Mouse (Mus musculus) left cerebral cortex, adult 9 months (tissue): Measurements from ENCODE around the gene Spdye4c.

Experiments used
- DNase-seq, 2 experiments: peaks; one replicate each; pipeline ENCODE4 v3.0.0; 2022; ENCODE audit warnings: low spot score in 2 of 2

Spdye4c gene

DNA sequence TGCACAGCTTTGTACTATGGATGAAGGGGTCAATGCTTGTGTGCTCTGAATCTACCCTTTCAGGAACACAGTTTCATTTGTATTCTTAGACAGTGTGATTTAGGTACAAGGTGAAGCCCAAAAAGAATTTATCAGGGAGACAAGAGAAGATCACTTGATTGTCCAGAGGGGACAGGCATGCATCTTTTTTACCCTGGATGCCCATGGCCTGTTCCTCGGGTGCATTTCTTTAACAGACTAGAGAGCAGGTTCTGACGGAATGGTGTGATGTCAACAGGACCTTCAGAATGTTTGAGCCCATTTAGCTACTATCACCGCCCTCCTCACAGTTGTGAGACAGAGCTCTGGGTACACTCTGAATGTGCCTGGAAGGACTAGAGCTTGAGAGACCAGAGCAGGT lies at the start of gene Spdye4c:
Gene Spdye4c, plus strand, starts transcription at position 301 of the 400 bp plus-strand sequence.
- no peak for DNase-seq

DNA sequence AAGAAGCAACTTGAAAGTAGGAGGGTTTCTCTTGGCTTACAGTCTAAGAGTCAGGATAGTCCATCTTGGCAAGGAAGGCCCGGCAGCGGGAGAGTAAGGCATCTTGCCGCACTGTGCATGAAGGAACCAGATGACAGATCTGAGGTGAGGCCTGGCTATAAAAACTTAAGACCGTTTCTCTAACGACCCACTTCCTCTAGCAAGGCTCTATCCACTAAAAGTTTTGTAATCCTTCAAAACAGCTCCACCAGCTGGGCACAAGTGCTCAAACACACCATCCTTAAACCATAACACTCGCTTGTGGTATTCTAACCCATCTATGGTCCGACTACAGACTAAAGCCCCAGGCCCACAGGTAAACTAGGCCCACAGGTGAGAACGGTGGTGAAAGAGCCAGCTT lies 47.5 kb upstream of the Spdye4c start:
- DNase-seq = no peak

DNA sequence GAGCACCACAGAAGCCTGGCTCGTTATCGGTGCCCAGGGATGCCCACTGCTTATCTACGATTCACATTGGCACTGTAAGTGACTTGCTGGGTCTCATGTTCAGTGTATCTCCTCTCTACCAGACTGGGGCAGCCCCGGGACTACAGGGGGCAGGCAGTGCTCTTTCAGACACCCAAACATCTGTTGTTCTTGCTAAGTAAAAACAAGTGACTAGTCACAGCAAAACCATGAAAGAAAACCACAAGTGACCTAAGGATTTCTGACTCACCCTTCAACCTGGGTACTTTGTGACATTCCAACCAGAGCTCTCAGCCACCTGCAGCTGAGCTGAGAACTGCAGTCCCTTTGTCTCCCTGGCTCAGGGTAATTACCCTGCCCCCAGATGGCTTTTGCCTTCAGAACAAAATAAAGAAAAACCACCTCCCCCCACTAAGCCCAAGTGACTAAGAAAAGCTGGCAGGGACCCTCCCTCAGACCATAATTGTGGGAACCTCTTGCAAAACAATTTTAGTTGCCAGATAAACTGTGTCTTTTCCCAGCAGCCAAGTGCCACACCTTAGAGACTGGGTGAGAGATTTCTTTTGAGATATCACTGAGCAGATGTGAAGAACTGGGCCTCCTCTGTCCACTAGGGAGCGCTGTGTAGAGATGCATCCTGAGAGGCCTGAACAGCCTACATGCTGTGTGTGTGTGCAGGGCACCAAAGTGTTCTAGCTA lies 46.4 kb upstream of the Spdye4c start:
- no peak for DNase-seq

DNA sequence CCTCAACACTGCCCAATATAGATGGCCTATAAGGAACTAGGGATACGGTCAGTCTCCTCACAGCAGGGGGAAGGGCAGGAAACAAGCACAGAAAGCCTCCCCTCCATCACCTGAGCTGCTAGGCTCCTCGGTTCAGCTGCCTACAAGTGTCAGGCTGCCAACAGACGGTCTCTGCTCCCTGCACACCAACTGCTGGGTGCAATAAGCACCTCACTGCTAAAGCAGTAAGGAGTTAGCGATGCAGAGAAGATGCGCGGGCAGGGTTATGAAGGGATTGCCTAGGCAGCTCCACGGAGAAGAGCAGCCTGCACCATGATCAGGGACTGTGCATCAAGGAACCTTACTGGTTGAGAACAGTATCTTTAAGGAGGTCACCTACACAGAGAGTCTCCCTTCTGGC lies 45.6 kb upstream of the Spdye4c start:
- DNase-seq = no peak

DNA sequence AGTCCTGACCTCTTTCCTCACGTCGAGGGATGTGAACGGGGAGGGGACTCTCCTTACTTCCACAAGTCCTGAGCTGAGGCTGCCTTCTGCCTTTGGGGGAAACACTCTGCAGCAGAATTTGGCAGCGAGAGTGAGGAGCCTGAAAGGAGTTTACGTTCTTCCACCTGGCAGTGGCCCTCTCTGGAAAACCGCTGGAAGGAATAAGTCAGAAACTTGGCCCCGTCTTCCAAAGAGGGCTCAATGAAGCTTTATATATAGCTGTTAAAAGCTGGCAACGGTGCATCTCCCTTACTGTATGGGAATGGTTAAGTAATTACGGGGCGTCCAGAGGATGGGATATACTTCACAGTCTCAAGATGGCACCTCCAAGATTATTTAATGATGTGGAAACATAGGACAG lies 43.9 kb upstream of the Spdye4c start:
- DNase-seq = no peak

DNA sequence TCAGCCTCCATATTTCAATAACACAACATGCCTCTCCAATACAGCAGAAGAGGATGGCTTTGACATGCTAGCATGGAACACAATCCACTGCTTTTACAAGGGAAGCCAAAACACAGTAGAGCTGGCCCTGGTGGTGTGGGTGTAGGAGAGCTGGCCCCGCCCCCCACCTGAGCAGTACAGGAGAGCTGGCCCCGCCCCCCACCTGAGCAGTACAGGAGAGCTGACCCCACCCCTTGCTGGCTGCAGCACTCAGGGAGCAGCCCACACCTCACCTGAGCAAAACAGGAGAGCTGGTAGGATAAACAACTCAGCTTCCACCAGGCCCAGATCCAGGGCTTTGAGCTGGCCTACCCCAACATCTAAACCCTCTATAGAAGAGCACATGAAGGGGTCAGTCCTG lies 42.7 kb upstream of the Spdye4c start:
- no peak for DNase-seq

DNA sequence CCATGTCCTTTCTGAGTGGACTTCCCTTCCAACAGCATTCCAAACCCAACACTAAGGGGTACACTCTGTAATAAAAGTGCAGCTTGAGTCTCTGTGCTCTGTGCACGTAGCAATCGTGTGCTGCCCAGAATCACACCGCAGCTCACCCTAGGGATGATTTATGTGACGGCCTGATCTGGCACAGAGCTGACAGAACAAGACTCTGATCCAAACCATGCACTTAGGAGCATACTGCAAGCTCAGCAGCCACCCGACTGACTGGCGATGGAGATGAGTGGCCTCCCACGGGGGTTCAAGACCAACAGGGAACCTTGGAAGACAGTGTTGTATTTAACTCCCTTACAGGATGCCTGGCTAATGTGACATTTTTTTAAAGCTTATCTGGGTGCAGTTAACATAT lies 41.4 kb upstream of the Spdye4c start:
- no peak for DNase-seq

DNA sequence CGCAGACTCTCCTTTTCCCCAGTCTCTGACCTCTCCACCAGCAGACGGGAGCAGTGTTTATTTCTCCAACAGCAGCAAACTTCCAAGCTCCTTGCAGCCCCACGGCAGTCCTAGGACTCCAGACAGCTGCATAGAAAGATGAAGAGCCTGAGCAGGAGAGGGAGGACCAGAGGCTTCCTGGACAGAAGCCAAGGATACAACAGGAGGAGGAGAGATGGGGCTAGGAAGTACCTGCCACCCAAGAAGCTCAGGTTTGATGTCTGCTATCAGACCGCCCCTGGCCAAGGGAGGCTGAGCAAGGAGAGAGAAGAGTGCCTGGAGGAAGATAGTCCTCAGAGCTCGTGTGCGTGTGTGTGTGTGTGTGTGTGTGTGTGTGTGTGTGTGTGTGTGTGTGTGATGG lies 41.0 kb upstream of the Spdye4c start:
- DNase-seq = no peak

DNA sequence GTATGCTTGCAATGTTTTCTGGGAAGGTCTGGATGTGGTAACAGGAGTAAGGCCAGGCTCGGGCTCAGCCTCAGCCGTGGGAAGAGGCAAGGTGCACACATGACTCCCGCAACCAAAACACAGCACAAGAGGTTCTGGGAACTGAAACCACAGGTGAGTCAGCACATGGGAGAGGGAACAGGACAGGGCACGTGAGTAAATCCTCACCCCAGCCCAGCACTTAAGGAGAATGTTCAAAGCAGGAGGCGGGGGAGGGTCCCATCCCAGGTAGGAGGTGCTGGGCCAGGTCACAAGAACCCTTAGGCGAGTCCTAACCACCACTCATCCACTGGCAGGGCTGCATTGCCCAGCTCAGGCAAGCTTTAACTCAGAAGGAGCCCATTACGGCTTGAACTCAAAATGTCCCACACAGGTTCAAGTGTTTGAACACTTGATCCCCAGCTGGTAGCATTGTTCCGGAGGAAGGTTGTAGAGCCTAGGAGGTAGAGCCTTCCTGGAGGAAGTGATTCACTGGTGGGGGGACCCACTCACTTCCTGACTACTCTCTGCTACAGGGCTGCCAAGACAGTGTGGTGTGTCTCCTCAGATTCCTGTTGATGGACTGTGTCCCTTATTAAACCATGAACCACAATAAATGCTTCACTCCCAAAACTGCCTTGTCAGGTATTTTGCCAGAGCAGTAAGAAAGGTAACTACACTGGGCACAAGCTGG lies 38.8 kb upstream of the Spdye4c start:
- no peak for DNase-seq

DNA sequence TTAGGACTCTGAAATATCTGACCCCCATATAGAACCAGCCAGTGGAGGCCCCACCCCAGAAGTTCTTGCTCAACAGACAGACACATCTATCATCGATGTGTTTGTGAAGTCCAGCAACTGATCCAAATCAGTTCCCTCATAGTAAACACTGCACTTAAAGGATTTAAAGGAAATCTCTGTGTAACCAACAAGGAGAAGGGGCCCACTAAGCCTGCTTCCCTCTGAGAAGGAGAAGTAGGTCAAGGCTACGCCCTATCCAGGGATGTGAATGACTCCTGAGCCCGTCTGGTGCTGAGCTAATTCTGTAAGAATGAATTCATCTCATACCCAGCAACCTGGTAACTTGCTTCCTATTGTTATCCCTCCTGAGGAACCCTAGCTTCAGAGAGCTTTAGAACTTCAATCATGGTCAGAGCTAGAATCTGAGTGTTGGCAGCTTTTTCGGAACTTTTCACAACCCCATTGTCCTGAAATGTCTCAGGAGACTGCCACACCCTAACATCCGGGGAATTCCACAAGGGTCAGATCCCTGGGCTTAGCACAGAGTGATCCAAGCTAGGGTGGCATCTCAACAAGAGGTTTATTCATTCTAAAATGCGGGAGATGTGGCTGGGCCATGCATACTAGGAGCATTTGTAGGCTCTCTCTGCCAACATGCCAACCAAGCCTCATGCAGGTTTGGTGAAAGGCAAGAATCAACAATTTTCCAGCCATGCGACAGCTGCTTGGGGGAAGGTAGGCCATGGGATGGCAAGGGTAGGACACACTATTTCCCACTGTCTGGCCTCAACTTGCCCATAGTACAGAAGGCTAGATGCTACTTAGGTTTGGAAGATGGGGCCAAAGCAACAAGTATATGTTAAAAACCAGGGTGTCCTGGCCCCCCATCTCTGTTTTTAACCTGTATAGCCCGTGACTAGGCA lies 38.0 kb upstream of the Spdye4c start:
- no peak for DNase-seq

DNA sequence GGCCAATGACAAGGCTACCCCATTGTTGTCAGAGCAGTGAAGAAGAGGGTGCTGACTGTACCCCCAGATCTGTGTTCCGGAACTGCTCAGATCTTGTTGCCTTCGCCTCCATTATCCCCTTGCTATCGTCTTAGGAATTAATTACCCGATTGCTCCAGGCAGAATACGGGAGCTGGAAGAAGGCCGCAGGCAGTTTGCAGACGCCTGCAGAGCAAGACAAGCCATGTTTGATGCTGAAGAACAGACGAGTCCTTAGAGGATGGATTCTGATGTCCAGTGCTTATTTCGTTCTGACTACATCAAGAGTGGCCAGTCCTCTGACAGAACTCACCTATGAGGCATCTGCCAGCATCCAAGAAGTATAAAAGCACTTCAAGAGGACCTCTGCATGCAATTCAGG lies 35.9 kb upstream of the Spdye4c start:
- DNase-seq = no peak

DNA sequence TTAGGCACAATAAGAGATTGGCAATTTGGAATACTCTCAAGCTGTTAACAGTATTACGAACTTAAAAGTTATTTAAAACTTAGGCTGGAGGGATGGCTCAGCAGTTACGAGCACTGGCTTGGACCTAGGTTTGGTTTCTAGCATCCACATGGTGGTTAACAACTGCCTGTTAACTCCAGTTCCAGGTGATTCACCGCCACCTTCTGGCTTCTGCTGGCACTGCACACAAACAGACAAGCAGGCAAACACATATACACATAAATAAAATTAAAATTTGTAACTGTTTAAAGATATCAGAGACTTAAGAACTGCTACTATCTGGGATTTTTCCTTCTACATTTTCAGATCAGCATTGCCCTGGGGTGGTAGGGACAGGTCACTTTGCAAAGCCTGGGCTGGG lies 26.8 kb upstream of the Spdye4c start:
- DNase-seq = no peak

DNA sequence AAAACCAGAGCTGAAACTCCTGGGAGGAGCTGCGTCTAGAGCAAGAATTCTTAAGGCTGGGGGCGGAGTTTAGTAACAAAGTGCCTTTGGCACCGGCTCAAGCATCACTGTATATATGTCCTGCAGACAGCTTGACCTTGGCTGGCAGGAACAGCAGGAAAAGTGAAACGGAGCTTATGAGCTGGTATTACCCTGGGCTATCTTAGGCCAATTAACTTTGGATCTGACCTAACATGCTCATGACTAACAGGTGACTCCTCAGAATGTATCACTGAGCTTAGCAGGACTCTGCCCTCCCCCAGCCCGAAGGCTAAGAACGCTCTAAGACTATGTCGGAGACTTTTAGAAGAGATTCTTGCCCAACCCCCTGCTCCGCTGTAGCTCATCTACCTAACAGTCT lies 25.1 kb upstream of the Spdye4c start:
- DNase-seq = no peak

DNA sequence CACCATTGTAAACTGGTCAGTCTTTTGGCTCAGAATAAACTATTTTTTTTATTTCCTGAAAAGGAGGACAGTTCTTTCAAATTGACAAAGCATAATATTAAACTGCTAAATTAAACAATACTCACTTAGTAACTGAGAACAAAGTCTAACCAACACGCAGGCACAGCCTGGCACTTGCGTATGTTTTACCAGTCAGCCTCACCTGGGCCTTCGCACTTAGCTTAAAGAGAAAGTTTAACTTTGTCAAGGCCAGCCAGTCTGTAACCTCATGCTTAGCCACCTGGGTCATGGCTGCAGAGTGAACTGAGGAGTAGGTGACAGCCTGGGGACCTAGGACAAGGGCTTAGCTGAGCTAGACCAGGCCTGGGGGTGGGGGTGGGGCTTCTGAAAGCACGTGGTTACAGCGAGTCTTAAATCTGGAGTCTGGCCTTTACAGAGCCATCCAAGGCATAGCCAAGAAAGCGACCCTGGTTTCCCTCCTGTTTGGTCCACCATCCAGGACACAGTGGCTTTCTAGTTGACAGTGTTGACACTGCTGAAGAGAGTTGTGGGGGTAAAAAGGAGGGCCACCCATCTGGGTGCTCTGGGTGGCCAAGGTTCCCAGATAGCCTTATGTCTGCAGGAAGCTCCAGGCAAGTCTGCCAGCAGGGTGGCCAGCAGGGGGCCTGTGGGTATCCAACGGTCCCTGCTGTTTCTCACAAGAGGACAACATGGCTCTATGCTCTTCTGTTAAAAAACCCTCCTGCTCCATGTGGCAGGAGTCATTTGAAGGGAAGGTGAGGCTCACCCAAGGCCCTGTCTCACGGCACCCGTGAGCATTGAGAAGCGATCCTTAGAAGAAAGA lies 24.5 kb upstream of the Spdye4c start:
- DNase-seq = no peak

DNA sequence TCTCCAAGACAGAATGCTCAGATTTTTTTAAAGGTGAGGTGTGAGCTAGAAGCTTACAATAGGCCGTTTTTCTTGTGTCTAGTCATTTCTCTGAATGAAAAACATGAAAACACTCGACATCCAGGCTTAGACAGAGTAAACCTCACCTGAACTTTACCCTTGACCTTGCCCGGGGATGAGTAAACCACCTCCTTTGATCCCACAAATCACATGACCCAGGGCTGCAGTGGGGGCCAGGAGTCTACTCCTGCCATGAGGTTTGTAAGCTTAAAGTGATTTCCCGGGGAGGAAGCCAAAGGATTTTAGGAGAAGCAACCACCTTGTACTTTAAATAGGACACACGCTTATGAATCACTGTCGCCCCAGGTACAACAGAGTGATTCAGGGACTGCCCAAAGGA lies 23.0 kb upstream of the Spdye4c start:
- DNase-seq = no peak

DNA sequence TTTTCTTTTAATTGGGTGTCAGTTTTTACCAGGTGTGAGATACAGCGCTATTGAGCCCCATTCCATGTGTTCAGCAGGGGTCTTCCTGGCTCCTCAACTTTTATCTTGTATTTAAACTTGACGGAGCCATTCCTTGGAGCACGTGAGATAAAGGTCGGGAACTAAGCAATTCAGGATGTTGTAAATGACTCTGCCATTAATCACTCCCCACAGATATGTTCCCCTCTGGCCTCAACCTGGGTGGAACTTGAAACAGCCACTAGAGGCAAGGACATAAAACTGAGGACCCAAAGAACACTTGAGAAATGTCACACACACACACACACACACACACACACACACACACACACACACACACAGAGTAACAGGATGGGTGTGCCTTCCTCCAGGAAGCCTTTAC lies 22.5 kb upstream of the Spdye4c start:
- DNase-seq = no peak

DNA sequence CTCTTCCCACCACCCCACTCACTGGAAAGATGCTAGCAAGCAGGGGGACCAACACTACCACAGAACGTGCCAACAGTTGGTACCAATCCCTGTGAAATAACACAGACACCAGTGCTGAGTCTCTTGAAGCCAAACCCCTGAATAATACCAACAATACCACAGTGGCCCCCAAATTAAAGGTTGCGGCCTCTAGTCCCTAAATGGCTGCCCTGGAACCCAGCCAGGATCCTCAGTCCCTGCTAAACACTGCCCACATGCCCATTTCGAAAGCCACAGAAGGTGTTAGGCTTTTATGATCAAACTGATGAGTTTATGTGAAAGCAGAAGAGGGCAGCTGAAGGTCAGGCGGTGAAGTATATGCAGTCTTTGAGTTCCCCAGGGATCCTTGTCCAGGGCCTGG lies 20.0 kb upstream of the Spdye4c start:
- DNase-seq = no peak

DNA sequence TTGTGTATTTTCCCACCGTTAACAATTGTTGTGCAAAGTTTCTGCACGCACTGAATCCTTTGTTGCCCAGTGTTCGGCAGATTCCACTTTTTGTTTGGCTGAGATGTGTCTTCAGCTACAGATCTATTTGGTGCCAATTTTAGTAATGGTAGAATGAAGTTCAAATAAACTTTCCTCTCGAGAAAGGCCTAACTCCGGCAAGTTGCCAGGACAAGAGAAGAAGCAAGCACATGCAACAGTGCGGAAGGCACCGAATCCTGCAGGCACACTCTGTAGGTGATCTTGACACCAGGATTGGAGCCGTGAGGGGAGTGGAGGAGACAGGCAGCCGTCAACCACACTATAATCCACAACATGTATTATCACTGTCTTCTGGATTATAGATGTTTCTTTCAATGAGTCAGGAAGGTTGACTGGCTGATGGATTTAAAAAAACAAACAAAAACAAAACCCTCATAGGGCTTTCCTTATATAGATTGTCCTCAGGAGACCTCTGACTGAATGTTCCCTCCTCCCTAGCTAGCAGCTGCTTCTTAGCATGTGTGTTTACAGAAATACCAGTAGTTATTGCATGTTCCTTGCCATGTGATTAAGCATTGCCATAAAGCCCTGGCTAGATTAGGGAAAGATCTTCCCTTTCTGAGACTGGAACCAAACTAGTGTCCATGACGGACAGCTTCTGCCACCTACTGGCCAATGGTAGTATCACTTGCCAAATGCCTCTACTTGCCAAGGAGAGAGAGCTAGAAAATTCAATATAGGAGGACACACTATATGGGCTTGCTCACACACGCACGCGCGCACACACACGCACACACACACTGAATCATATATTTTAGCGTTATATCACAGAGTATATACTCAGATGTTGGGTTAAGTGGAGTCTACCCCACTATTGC lies 18.0 kb upstream of the Spdye4c start:
- DNase-seq = peak; percentile 6 to 87

DNA sequence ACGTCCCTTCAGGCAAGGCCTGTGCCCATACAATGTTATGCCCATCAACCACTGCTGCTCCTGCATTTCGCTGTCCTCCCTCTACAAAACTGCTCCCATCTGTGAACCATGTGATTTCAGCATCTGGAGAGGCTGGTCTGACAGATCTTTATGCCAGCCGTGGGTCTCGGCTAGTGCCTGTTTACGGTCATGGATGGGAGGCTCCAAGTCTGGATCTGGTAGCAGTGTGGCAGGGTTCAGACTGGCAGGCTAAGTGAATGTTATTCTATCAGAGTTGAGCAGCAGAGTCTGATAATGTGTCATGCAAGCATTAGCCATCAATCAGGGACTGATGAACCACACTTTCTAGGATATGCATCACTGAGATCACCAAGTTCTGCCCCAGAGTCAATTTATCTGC lies 8.1 kb upstream of the Spdye4c start:
- no peak for DNase-seq

DNA sequence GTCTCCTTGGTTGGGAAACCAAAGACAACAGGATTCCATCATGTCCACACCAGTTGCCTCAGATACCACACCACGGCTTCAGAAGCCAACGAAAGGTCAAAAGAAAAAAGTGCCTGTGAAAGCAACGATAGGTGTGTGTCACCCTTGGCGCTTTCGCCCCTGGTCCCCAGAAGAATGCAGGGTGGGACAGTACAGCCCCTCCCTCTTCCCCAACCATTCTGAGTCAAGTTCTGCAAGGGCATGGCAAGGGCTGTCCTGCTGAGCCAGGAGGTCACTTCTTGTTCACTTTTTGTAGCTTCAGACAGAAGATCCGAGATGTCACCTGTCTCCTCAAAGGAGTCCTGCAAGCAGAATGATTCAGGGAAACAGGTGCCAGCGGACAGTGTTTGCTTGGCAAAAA lies 1.3 kb downstream of the Spdye4c start:
- DNase-seq = no peak

DNA sequence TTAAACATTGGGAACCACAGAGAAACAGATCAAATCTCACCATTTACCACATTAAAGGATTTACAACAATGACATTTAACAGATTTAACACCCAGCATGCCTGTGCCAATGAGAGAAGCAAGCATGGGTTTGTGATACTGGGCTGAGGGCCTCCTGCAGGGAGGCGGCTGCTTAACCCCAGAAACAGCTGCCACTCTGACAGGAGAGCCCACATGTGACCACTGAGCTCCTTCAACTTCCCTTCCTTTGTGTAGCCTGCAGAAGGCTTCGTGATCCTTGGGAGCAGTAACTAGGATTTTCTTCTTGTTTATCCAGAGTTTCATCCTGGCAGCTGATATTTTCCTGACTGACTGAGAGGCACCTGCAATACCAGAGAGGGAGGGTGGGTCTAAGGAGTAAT lies 10.5 kb downstream of the Spdye4c start:
- DNase-seq = no peak
